In the genomic region with DNA sequence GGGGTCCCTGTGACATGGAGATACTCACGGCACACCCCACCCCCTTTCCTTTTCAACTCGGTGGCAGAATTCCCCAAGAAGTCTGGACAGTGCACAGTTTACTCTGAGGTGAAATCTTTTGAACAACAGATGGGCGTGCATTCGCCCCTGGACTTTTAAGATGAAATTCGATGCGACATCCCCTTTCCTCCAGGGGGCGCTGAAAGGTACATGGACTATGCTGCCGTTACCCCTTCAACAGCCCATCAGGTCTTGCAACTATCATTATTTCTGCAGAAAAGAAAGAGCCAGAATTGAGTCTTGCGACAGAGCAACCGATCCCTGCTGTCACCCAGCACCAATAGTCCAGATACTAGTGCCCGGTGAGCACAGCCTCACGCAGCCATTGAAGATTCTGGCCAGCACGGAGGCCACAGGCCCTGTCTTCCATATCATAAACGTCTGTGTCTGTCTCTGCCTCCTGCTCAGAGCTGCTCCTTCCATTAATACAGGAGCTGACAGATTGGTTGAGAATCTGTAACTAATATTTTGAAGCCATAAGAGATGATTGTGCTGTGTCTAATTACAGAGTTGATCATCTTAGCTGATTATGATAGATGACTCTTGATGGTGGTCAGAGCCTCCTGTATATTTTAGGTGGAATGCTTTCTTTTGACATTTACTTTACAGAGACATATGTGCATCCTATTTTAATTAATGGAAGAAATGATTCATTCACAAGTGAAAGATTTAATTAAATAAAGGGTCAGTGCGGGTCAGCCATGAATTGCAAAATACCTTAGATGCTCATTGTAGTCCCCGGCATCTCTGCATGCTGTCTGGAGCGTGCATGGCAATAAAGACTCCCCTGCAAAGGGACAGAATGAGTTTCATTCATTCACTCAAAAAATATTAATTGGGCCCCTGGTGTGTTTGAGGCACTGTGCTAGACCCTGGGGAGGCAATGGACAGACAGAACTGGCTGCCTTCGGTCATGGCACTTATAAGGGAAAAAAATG, we compare ENCODE assay signal across 8 mouse cellular contexts.
DNase-seq lines count a peak whose midpoint lies in the region; ATAC-seq and TF ChIP-seq lines count a peak whose summit lies in the region.

No protein-coding gene starts in this region.

- H3K4me1 ChIP-seq in kidney, adult 2 months (ENCODE audit: control insufficient read depth, insufficient read depth, low read length): no peaks in the 10 kb centered on the region
- H3K4me1 ChIP-seq in kidney, embryonic 14.5 days (ENCODE audit: control insufficient read depth, insufficient read depth, low read length): no peaks in the 10 kb centered on the region
- H3K4me1 ChIP-seq in ES-E14 (ENCODE audit: control insufficient read depth in 2 of 2, insufficient read depth in 2 of 2, low read length in 2 of 2, poor library complexity in 1 of 2): no peaks in the 10 kb centered on the region
- no peaks in the 10 kb centered on the region for H3K4me1 ChIP-seq in forebrain, postnatal 0 days (ENCODE audit: insufficient read depth)

- no peak overlapping the region for H3K4me2 ChIP-seq in kidney, embryonic 14.5 days (replicated peaks; ENCODE audit: low read depth, low read length)
- no peak overlapping the region for H3K4me2 ChIP-seq in forebrain, postnatal 0 days (ENCODE audit: low read depth)

- no peaks in the 10 kb centered on the region; the same call in 1 of the 2 replicates for H3K9me3 ChIP-seq in kidney, embryonic 14.5 days (ENCODE audit: control insufficient read depth, low read length)
- no peaks in the 10 kb centered on the region for H3K9me3 ChIP-seq in ES-E14 (ENCODE audit: control insufficient read depth, insufficient read depth, low read depth, low read length)
- H3K9me3 ChIP-seq in forebrain, postnatal 0 days (ENCODE audit: low read length): no peaks in the 10 kb centered on the region

- TF ChIP-seq POLR2A in kidney, adult 2 months (IDR thresholded peaks at IDR 0.05; ENCODE audit: low read depth, low read length): no peak

- no peaks in the 10 kb centered on the region for H3K27me3 ChIP-seq in kidney, adult 2 months (replicated peaks; ENCODE audit: control insufficient read depth, insufficient read depth, low read length)
- no peaks in the 10 kb centered on the region for H3K27me3 ChIP-seq in kidney, embryonic 14.5 days (ENCODE audit: control insufficient read depth, insufficient read depth, low read length)
- H3K27me3 ChIP-seq in forebrain, postnatal 0 days (ENCODE audit: insufficient read depth, low read length): no peaks in the 10 kb centered on the region
- H3K27me3 ChIP-seq in splenic B cell, adult 2 months (ENCODE audit: control insufficient read depth, insufficient read depth, low read length, poor library complexity, severe bottlenecking): no peaks in the 10 kb centered on the region

- 67% methylated on average over 18 of the region's 18 CpGs for WGBS in kidney, adult 2 months
- 71% methylated on average over 18 of the region's 18 CpGs for WGBS in kidney, embryonic 14.5 days
- WGBS in forebrain, postnatal 0 days: 52% methylated on average over 18 of the region's 18 CpGs

- H3K36me3 ChIP-seq in kidney, adult 2 months (ENCODE audit: control insufficient read depth, insufficient read depth, low read length): no peaks in the 10 kb centered on the region
- no peaks in the 10 kb centered on the region for H3K36me3 ChIP-seq in kidney, embryonic 14.5 days (ENCODE audit: control insufficient read depth, insufficient read depth, low read length)
- H3K36me3 ChIP-seq in ES-E14 (ENCODE audit: control insufficient read depth, insufficient read depth, low read length, poor library complexity, severe bottlenecking): no peaks in the 10 kb centered on the region
- no peaks in the 10 kb centered on the region for H3K36me3 ChIP-seq in forebrain, postnatal 0 days (ENCODE audit: insufficient read depth)
- no peaks in the 10 kb centered on the region for H3K36me3 ChIP-seq in splenic B cell, adult 2 months (ENCODE audit: control insufficient read depth, insufficient read depth, low read length, poor library complexity, severe bottlenecking)

- in situ Hi-C loops in ES-E14 (cut with MboI; ENCODE audit: low sequenced_read_pairs in 2 of 2, unreplicated experiment in 2 of 2): no loop called here

- DNase-seq in kidney, adult 2 months: peak; percentile 30
- peak; percentile 47 for DNase-seq in ES-E14 (ENCODE audit: low read depth, low spot score)
- DNase-seq in brain, adult 2 months (ENCODE audit: low read depth, low spot score): peak; percentile 23
- no peak for DNase-seq in forebrain, postnatal 0 days
- DNase-seq in lung, adult 18-20 months: peak; percentile 34 to 50
- DNase-seq in splenic B cell, adult 2 months (ENCODE audit: low read depth, low spot score): peak; percentile 56
- DNase-seq in gastrocnemius, postnatal 36 days: no peak

- no peak for ATAC-seq in kidney, embryonic 14.5 days (ENCODE audit: low FRiP score, low TSS enrichment)
- ATAC-seq in forebrain, postnatal 0 days: no peak

- no peak overlapping the region for H3K4me3 ChIP-seq in kidney, adult 2 months (ENCODE audit: insufficient read depth, low read depth, low read length)
- H3K4me3 ChIP-seq in kidney, embryonic 14.5 days (ENCODE audit: low read length): no peak overlapping the region
- no peak overlapping the region for H3K4me3 ChIP-seq in ES-E14 (ENCODE audit: insufficient read depth in 1 of 2, low read depth in 1 of 2, low read length in 2 of 2, poor library complexity in 1 of 2, severe bottlenecking in 1 of 2)
- H3K4me3 ChIP-seq in forebrain, postnatal 0 days (ENCODE audit: low read depth, low read length): no peak overlapping the region

- H3K27ac ChIP-seq in kidney, adult 2 months (ENCODE audit: insufficient read depth, low read depth, low read length): no peak overlapping the region
- no peak overlapping the region for H3K27ac ChIP-seq in kidney, embryonic 14.5 days (ENCODE audit: low read depth, low read length)
- H3K27ac ChIP-seq in ES-E14 (ENCODE audit: insufficient read depth, low read depth, low read length, poor library complexity, severe bottlenecking): no peak overlapping the region
- no peak overlapping the region for H3K27ac ChIP-seq in forebrain, postnatal 0 days (ENCODE audit: low read depth, low read length)

- intact Hi-C loops in gastrocnemius, postnatal 36 days (cut with DNase I): no loop called here

- no peak overlapping the region for H3K9ac ChIP-seq in kidney, embryonic 14.5 days (ENCODE audit: low read depth, low read length)
- no peak overlapping the region for H3K9ac ChIP-seq in ES-E14 (ENCODE audit: insufficient read depth, low read depth, low read length, poor library complexity, severe bottlenecking)
- no peak overlapping the region for H3K9ac ChIP-seq in forebrain, postnatal 0 days

- peak; percentile 49 for TF ChIP-seq CTCF in kidney, adult 2 months (conservative IDR thresholded peaks at IDR 0.05; ENCODE audit: insufficient read depth, insufficient read length, low read depth, low read length)
- TF ChIP-seq CTCF in forebrain, postnatal 0 days (IDR thresholded peaks at IDR 0.05; ENCODE audit: low read depth): peak; percentile 47

TF ChIP-seq in ES-E14, 5 proteins besides CTCF, POLR2A, EP300 and RAD21:
- TF ChIP-seq ZC3H11A (IDR thresholded peaks at IDR 0.05; ENCODE audit: borderline replicate concordance, low read depth, low read length) (no peak), CHD2 (IDR thresholded peaks at IDR 0.05; ENCODE audit: low read depth, low read length) (no peak)

Comparison
In these comparisons a context has a peak if more than half of its experiments do, and no peak if none do; other contexts are left out.
1. DNase-seq: peak in kidney, adult 2 months (single experiment), ES-E14 (single experiment), brain, adult 2 months (single experiment), lung, adult 18-20 months (2 of 2) and splenic B cell, adult 2 months (single experiment); none in forebrain, postnatal 0 days (single experiment) and gastrocnemius, postnatal 36 days (0 of 2).